Mouse (Mus musculus): Measurements from ENCODE around the gene Cnpy1.

The Cnpy1 gene

GRCm38 (mm10) chr5:28239829-28240228, 5.8 kb downstream of the Cnpy1 start:
- DNase-seq (ENCODE audit: extremely low read depth, low read depth): no peak

DNA sequence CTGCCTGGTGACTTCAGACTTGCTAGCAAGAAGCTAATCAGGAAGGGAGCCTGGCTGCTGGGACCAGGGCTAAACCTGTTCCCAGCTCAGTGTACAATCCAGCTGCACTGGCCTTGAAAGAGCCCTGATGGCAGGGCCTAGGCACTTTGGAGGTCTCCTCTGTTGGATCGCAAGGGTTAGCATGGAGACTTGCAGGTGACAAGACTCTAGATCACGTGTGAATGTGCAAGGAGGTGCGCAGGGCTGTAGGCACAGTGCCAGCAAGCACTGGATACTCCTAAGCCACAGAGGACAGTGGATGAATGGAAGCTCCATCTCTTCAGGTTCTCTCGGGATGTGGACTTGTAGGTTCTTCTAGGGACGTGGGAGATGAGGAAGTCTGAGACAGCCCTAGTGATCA, 6.7 kb downstream of the Cnpy1 start:
- DNase-seq (ENCODE audit: extremely low read depth, low read depth): no peak

- no peak for DNase-seq (ENCODE audit: extremely low read depth, low read depth)
Observed at GRCm38 (mm10) chr5:28238152-28238551, 7.5 kb downstream of the Cnpy1 start.

DNA sequence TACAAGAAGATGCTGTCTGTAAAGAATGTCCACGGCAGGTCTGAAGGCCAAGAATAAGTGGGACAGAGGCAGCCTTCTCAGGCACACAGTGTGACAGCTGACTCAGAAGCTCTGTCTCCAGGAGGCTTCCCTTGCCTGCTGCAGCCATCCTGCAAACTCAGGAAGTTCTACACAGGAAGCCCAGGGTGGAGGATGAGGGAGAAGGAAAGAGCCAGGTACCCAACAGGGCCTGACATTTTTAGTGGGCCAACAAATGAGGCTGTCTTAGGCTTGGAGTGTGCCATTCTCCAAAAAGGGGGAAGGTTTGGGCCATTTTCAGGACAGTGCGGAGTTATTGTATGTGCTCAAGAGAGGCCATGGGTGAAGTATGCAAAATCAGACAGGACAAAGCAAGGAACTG, 7.9 kb downstream of the Cnpy1 start:
- DNase-seq (ENCODE audit: extremely low read depth, low read depth): no peak

DNA sequence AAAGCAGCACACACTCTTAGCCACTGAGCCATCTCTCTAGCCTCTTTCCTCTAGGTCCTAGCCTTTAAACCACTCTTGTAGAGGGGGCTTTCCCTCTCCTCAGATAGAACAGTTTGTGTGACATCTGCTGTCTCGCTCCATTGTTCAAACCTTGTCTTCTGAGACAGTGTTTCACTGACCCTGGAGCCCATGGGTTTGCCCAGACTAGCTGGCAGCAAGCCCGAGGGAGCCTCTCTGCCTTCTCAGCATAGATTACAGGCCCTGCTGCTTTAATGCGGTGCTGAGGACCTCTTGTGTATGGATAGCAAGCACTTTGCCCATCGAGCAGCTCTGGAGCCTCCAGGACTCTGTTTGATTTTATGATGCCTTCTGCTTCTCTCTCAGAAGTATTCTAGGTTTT, 8.6 kb downstream of the Cnpy1 start:
- no peak for DNase-seq (ENCODE audit: extremely low read depth, low read depth)

DNA sequence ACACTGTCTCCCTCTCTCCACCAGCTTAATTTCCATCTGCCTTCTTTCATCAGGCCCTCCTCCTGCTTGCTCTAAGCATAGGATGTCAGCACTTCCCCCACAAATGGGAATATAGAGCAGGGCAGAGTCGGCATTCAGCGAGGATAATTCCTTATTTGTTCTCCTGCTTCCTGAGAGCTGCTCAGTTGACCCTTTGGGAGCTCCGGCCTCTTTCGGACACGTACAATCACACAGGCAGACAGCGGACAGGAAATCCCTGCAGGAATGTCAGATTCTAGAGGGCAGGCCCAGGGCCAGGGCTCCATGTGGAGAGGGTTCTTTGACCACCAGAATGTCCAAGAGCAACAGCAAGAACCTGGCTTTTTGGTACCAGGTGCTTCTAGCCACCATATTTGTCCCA, 9.5 kb downstream of the Cnpy1 start:
- no peak for DNase-seq (ENCODE audit: extremely low read depth, low read depth)

DNA sequence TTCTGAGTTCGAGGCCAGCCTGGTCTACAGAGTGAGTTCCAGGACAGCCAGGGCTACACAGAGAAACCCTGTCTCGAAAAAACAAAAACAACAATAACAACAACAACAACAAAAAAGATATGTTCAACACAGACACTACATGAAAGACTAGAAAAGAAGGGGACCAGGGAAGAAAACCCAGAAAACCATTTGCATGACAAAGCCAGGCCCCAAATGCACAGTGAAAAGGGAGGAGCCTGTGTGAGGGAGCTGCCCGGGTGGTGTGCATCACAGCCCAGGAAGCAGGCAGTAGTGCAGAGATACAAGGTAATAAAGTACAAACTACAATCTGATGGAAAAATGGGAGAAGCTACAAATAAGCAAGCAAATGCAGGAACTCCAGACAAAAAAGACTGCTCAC, 13.5 kb downstream of the Cnpy1 start:
- DNase-seq (ENCODE audit: extremely low read depth, low read depth): no peak

DNA sequence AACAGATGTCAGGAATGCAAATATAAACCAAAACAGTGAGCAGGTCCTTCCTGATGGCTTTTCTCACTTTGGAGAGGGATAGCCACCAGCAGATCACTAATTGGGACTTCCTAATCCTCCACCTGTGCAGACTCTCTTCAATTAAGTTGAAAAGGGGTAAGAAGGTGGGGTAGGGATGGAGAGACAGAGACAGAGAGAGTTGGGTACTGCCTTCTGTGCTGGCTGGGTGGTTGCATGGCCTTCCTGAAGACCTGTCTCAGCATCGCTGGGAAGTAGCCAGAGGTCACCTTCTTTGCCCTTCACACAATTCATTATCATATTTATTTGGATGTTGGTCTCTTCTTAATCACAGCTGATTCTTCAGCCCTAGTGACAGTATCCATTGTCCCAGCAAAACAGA, 26.0 kb downstream of the Cnpy1 start:
- no peak for DNase-seq (ENCODE audit: extremely low read depth, low read depth)

DNA sequence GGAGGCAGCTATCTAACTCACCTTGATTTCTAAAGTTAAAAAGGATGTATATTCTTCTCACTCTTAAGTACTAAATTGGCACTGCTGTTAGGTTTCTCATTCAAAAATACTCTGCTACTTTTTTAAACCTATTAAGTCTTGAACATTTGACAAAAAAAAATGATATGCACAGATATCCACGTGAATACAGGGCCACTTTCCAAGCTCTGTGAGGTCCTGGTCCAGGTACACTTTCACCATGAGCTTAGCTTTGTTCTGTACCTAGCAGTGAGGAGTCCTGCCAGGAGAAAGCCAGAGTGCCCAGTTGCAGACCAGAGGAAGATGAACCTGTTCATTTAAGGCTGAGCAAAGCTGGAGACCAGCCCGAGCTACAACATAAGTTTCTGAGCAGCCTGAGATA, 32.2 kb downstream of the Cnpy1 start:
- DNase-seq (ENCODE audit: extremely low read depth, low read depth): no peak

- no peak for DNase-seq (ENCODE audit: extremely low read depth, low read depth)
Observed at GRCm38 (mm10) chr5:28211651-28212310, 33.8 kb downstream of the Cnpy1 start.

GRCm38 (mm10) chr5:28210591-28211550, 34.7 kb downstream of the Cnpy1 start:
- DNase-seq (ENCODE audit: extremely low read depth, low read depth): no peak

DNA sequence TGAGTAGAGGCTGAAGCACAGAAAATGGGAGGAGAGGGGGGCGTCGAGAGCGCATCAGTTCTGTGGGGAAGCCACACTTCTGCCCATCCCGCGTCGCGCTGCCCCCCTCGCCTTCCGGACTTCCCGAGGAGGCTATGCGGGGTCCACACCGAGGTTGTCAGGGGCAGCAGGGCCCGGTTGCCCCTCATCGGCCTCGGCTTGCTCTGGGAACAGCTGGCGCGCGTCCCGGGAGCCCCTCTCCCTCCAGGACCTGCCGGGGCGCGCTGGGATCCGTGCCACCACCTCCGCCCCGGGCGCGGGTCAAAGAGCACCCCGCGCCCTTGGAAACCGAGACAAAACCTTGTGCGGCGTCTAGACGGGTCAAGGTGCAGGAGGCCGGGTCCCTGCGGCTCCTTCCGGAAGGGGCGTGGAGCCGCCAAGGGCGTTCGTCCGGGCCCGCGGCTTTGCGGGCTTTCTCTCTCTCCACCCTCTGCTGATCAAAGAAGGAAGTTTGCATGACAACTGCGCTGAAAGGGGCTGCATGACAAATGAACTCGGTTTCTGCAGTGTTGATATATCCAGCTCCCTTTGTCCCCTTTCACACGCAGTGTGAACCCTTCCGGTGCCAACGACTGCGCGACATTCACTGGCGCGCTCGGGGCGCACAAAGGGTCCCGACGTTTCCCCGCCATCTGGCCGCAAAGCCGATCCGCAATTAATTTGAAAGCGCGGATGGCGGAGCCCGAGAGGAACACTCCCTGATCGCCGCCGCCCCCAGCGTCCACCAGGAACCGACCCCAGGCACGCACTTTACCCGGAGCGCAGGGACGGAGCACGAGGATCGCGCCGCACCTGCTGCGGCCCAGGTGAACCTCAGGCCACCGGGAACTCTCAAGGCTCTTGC, 35.8 kb downstream of the Cnpy1 start:
- DNase-seq (ENCODE audit: extremely low read depth, low read depth): no peak

DNA sequence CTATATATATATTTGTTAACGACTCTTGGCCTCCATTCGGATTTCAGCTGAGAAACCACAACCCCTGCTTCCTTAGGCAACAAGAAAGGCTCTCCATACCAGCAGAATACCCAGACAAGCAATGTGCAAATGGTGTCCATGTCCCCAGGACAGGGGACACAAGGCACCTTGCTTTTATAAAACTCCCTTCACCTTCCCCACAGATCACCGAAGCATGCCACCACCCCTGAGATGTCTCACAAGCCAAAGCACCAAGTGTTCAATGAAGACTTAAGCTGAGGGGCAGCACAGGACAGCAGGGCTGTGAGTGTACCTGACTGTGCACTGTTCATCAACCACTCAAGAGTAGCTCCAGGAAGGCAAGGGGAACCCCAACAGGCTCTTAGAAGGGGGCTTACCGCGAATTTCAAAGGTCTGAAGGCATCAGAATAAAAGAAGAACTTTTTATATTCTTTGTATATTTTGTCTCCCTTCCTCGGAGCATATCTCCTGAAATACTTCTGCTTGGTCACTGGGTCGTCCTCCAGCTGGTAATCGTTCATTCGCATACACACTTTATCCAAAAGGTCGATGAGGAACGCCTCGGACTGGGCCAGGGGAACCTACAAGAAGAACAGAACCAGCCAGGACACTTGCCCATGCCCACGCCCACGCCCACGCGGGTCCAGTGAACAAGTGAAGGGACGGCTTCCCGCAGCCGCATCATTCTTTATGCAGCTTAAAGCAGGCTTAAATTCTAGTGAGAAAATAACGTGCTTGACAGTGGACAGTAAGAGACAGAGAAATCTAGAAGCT, 36.7 kb downstream of the Cnpy1 start:
- no peak for DNase-seq (ENCODE audit: extremely low read depth, low read depth)

DNA sequence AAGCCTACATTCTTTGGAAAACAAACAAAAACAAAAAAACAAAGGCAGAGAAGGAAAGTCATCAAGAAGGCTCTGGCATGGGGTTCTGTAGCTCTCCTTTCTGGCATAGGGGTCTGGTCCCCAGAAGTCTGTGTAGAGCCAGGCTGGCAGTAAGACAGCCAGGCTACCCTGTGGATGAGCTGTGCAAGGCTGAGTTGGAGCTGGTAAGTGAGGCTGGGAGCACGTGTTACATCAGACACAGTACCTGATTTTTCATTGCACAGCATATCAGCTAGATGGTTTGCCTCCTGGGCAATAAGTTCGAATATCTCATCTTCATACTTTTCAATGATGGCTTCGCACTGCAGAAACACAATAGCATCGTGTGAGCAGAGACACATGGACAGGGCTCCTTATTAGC, 38.6 kb downstream of the Cnpy1 start:
- no peak for DNase-seq (ENCODE audit: extremely low read depth, low read depth)

- DNase-seq (ENCODE audit: extremely low read depth, low read depth): no peak
Observed at GRCm38 (mm10) chr5:28206448-28206847, 39.2 kb downstream of the Cnpy1 start.

GRCm38 (mm10) chr5:28204678-28205077, 40.9 kb downstream of the Cnpy1 start:
- no peak for DNase-seq (ENCODE audit: extremely low read depth, low read depth)

- DNase-seq (ENCODE audit: extremely low read depth, low read depth): no peak
Observed at GRCm38 (mm10) chr5:28203086-28203485, 42.5 kb downstream of the Cnpy1 start.

GRCm38 (mm10) chr5:28199089-28199873, 46.3 kb downstream of the Cnpy1 start:
- no peak for DNase-seq (ENCODE audit: extremely low read depth, low read depth)

GRCm38 (mm10) chr5:28195473-28195872, 50.1 kb downstream of the Cnpy1 start:
- DNase-seq (ENCODE audit: extremely low read depth, low read depth): no peak

- no peak for DNase-seq (ENCODE audit: extremely low read depth, low read depth)
Observed at GRCm38 (mm10) chr5:28192099-28192454, 53.5 kb downstream of the Cnpy1 start.

Measured in MEL-GATA-1-ER (cell line).